Mouse (Mus musculus) layer of hippocampus, postnatal 36 days (tissue): Measurements from ENCODE around the gene Rflna. TPM values are rescaled to one million over a fixed set of nuclear protein-coding genes. Genes with fewer than 3 reads are reported as not detected.

Source experiments
- DNase-seq, 2 experiments: peaks; one replicate each; pipeline ENCODE4 v3.0.0; 2022
- total RNA-seq, 2 experiments: library from RNA; stranded (reverse); gene quantifications; 2 replicates each; pipeline ENCODE4 v1.2.3; 2021

Rflna gene
- total RNA-seq, 2 experiments from 2014 or later: 0.27 to 0.38 TPM

DNA sequence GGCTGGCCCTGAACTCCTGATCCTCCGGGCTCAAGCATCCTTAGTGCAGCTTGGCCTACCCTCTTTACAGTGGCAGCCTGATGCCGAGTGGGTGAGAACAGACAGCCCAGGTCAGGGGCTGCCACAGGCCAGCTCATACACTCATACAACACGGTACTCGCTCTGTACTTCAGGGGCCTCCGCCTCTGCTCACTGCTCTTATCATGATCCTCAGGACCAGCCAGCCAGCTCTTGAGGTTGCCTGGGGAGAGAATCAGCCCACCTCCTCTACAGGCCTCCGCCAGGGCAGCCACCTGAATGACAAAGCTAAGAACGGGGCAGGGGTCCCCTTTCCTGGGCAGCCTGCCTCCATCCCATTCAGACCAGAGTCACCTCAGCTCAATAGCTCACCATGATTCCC lies 50.6 kb downstream of the Rflna start:
- no peak for DNase-seq

- no peak for DNase-seq
Observed at GRCm38 (mm10) chr5:125055901-125056300, 52.9 kb downstream of the Rflna start.

DNA sequence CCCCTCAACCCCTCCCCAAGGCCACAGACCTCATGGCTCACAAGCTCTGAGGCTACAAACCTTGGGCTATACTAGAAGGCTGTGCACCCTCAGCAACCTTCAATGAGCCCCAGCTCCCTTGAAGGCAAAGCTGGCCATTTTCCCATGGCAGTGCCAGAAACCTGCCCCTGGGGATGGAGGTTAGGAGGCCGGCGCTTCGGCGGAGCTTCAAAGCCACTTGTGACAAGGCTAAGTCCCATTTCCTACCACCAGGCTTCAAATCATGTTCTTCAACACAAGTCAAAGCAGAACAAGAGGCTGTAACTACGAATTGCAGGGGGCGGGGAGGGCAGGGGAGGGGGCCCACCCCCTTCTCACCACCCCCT lies 53.3 kb downstream of the Rflna start:
- DNase-seq: no peak

GRCm38 (mm10) chr5:125056696-125057554 lies 53.9 kb downstream of the Rflna start:
- no peak for DNase-seq

DNA sequence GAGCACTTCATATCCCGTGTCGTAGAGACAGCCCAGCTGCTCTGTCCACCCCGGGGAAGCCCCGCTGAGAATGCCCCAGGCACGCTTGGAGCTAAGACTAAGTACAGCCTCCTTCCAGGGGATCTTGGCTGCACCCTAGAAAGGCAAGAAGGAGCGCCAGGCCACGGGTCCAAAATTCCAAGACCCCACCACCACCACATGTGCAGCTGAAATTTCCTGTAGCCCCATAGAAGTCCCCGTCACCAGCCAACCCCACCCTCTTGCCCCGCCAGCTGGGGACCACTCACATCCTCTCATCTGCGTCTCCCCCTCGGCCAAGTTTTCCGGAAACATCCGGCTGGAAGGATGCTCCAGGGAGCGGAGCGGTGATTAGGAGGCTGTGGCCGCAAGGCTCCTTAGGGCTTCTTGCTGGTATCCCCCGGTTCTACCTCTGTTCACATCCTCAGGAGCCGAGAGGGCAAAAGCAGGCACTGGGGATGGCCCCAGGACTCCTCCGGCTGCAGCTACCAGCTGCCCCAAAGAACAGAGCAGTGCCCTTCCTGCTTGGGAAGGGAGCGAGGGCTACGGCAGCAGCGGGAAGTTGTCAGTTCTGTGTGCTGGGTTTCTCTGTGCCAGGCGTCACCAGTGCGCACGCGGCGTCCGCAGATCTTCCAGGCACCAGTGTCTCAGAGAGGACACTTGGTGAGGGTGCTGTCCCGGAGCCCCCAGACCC lies 54.7 kb downstream of the Rflna start:
- no peak for DNase-seq

- peak; percentile 67 to 79 for DNase-seq
Observed at GRCm38 (mm10) chr5:125058267-125058668, 55.2 kb downstream of the Rflna start.

Other genes starting within 250 kb of the Rflna start
- gene Ccdc92, start 140.8 kb upstream of the Rflna start, total RNA-seq: 10 to 100 TPM; 79.0 to 79.2 TPM
- 10 to 100 TPM; 70.6 to 79.1 TPM for gene Zfp664, start 140.5 kb upstream of the Rflna start, total RNA-seq
- gene Ncor2, start 176.0 kb downstream of the Rflna start, total RNA-seq: 100 to 1,000 TPM; 266 to 300 TPM